Mouse (Mus musculus): Measurements from ENCODE around the gene Shf. TPM values are rescaled to one million over a fixed set of nuclear protein-coding genes. Genes with fewer than 3 reads are reported as not detected.
A peak's percentile ranks its signal among the peaks of the same experiment; 100 is the strongest.

Shf gene
- polyA plus RNA-seq, 1 experiment from 2014 or later: 17.9 TPM

GRCm38 (mm10) chr2:122317384-122317783, 51.6 kb downstream of the Shf start:
- H3K4me1 ChIP-seq (replicated peaks; ENCODE audit: control insufficient read depth, insufficient read depth, low read length): peaks cover 9% of the 10 kb centered on the region; the same call in 1 of the 2 replicates
- WGBS: 82% methylated on average over 4 of the region's 4 CpGs
- H3K4me2 ChIP-seq (replicated peaks): no peak overlapping the region
- no peaks in the 10 kb centered on the region for H3K36me3 ChIP-seq (replicated peaks; ENCODE audit: control insufficient read depth, insufficient read depth)
- no peak overlapping the region for H3K9ac ChIP-seq
- H3K4me3 ChIP-seq (replicated peaks; ENCODE audit: low read length): no peak overlapping the region
- no peak for DNase-seq (ENCODE audit: low spot score)
- no peak for ATAC-seq (ENCODE audit: low FRiP score)
- no peaks in the 10 kb centered on the region for H3K9me3 ChIP-seq (ENCODE audit: control insufficient read depth, low read length)
- peaks cover 32% of the 10 kb centered on the region for H3K27me3 ChIP-seq (ENCODE audit: control insufficient read depth, insufficient read depth, low read length)
- H3K27ac ChIP-seq: no peak overlapping the region

DNA sequence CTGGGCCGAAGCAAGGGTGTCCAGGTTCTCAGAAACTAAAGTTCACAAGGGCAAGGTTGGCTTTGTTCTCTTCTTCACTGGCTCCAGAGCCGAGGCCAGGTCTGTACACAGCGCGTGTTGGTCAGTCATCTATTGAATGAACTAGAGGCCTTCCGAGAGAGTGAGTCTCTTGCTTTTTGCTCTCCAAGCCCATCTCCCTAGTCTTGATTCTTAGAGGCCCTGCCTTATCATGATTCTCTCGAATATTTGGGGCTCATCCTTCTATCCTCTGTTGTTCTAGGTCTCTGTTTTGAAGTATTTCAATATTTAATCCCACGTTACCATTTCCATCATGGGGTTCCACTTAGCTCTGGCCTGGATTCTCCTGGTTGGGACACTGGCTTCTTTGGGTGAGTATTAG, 53.6 kb downstream of the Shf start, which contains the start of gene Duox1:
Gene Duox1, plus strand, starts transcription at position 301 of the 400 bp plus-strand sequence.
- Histone ChIP-seq H3K4me3 (replicated peaks; ENCODE audit: low read length) (no peak within 1 kb of the TSS), H3K27me3 (ENCODE audit: control insufficient read depth, insufficient read depth, low read length) (peaks cover 32% of the 10 kb centered on the region)
- no peak for ATAC-seq (ENCODE audit: low FRiP score)

DNA sequence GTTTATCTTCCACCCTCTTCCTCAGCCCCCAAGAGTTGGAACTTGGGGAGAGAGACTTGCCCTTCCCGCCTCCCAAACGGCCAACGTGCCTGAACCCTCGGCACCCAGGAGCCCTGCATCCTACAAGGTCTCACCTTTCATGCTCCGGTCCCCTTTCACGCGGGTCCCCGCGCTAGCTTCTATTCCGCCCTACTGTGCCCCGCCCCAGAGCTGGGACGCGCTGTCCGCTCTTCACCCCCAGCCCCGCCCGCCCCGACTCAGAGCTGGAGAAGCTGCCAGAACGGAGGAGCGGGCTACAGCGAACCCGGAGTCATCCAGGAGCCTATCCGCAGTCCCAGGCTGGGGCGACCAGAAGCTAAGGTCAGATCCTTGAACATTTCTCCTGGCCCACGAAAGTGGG, 55.4 kb downstream of the Shf start, which contains the start of gene Duoxa1:
Gene Duoxa1, minus strand, starts transcription at position 195 of the 400 bp plus-strand sequence.
- ATAC-seq (ENCODE audit: low FRiP score): no peak
- peaks cover 32% of the 10 kb centered on the region for H3K27me3 ChIP-seq (ENCODE audit: control insufficient read depth, insufficient read depth, low read length)
- no peak for DNase-seq (ENCODE audit: low spot score)
- peak within 1 kb of the TSS; percentile 19 for H3K4me3 ChIP-seq (replicated peaks; ENCODE audit: low read length)
- H3K27ac ChIP-seq: no peak within 1 kb of the TSS
- peaks cover 9% of the 10 kb centered on the region; the same call in 1 of the 2 replicates for H3K4me1 ChIP-seq (replicated peaks; ENCODE audit: control insufficient read depth, insufficient read depth, low read length)
- no peaks in the 10 kb centered on the region for H3K36me3 ChIP-seq (replicated peaks; ENCODE audit: control insufficient read depth, insufficient read depth)
- WGBS: 3% methylated on average over 24 of the region's 24 CpGs
- 0 out of 2 replicates have a peak within 1 kb of the TSS, but pooled peaks have one; percentile 8 for H3K9ac ChIP-seq
- no peaks in the 10 kb centered on the region for H3K9me3 ChIP-seq (ENCODE audit: control insufficient read depth, low read length)
- peak within 1 kb of the TSS; percentile 39 for H3K4me2 ChIP-seq (replicated peaks)

More for the DNA sequence above, 53.6 kb downstream of the Shf start, which contains the start of gene Duox1:
- no peaks in the 10 kb centered on the region for H3K36me3 ChIP-seq (replicated peaks; ENCODE audit: control insufficient read depth, insufficient read depth)
- DNase-seq (ENCODE audit: low spot score): no peak
- no peak within 1 kb of the TSS for H3K9ac ChIP-seq
- peaks cover 9% of the 10 kb centered on the region; the same call in 1 of the 2 replicates for H3K4me1 ChIP-seq (replicated peaks; ENCODE audit: control insufficient read depth, insufficient read depth, low read length)
- H3K4me2 ChIP-seq (replicated peaks): no peak within 1 kb of the TSS
- H3K27ac ChIP-seq: no peak within 1 kb of the TSS
- WGBS: 89% methylated on average over 7 of the region's 7 CpGs
- H3K9me3 ChIP-seq (ENCODE audit: control insufficient read depth, low read length): no peaks in the 10 kb centered on the region

- WGBS: 4% methylated on average over 27 of the region's 27 CpGs
- Histone ChIP-seq H3K9me3 (ENCODE audit: control insufficient read depth, low read length) (no peaks in the 10 kb centered on the region), H3K27ac (no peak overlapping the region), H3K36me3 (replicated peaks; ENCODE audit: control insufficient read depth, insufficient read depth) (no peaks in the 10 kb centered on the region), H3K4me3 (replicated peaks; ENCODE audit: low read length) (peak overlapping the region; percentile 19), H3K9ac (no peak overlapping the region), H3K27me3 (ENCODE audit: control insufficient read depth, insufficient read depth, low read length) (peaks cover 32% of the 10 kb centered on the region), H3K4me1 (replicated peaks; ENCODE audit: control insufficient read depth, insufficient read depth, low read length) (peaks cover 9% of the 10 kb centered on the region; the same call in 1 of the 2 replicates), H3K4me2 (replicated peaks) (peak overlapping the region; percentile 39)
- 0 out of 2 replicates have a peak, but pooled peaks have one; percentile 31 for ATAC-seq (ENCODE audit: low FRiP score)
- peak; percentile 80 for DNase-seq (ENCODE audit: low spot score)
Measured at GRCm38 (mm10) chr2:122312722-122313417, 56.1 kb downstream of the Shf start.

- WGBS: 42% methylated on average over 2 of the region's 2 CpGs
- no peak overlapping the region for H3K4me2 ChIP-seq (replicated peaks)
- no peak overlapping the region for H3K27ac ChIP-seq
- H3K4me3 ChIP-seq (replicated peaks; ENCODE audit: low read length): no peak overlapping the region
- H3K9me3 ChIP-seq (ENCODE audit: control insufficient read depth, low read length): no peaks in the 10 kb centered on the region
- ATAC-seq (ENCODE audit: low FRiP score) (no peak), DNase-seq (ENCODE audit: low spot score) (no peak)
- no peaks in the 10 kb centered on the region for H3K36me3 ChIP-seq (replicated peaks; ENCODE audit: control insufficient read depth, insufficient read depth)
- peaks cover 33% of the 10 kb centered on the region for H3K27me3 ChIP-seq (ENCODE audit: control insufficient read depth, insufficient read depth, low read length)
- no peak overlapping the region for H3K9ac ChIP-seq
- H3K4me1 ChIP-seq (replicated peaks; ENCODE audit: control insufficient read depth, insufficient read depth, low read length): peaks cover 9% of the 10 kb centered on the region; the same call in 1 of the 2 replicates
Measured at GRCm38 (mm10) chr2:122311561-122311960, 57.4 kb downstream of the Shf start.

DNA sequence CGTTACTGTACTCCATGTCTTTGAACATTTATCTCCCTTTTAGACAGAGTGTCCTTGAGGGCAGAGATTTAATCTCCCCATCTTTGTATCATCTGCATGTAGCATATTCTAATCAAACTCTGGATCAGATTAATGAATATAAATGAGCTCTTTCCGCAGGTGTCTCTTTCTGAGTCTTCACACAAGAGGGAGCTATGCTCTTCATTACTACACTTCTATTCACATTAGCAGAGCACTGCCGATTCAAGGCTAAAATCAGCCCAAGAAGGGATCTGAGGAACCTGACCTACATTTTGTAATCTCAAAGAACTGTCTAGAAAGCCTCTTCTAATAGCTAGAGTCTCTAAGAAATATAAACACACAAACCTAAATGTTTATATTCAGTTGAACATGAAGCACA, 59.3 kb downstream of the Shf start:
- no peak overlapping the region for H3K27ac ChIP-seq
- ATAC-seq (ENCODE audit: low FRiP score) (no peak), DNase-seq (ENCODE audit: low spot score) (peak; percentile 50)
- H3K9me3 ChIP-seq (ENCODE audit: control insufficient read depth, low read length): no peaks in the 10 kb centered on the region
- H3K9ac ChIP-seq: no peak overlapping the region
- no peaks in the 10 kb centered on the region for H3K36me3 ChIP-seq (replicated peaks; ENCODE audit: control insufficient read depth, insufficient read depth)
- H3K4me1 ChIP-seq (replicated peaks; ENCODE audit: control insufficient read depth, insufficient read depth, low read length): peaks cover 9% of the 10 kb centered on the region; the same call in 1 of the 2 replicates
- H3K4me2 ChIP-seq (replicated peaks): no peak overlapping the region
- H3K27me3 ChIP-seq (ENCODE audit: control insufficient read depth, insufficient read depth, low read length): peaks cover 34% of the 10 kb centered on the region
- H3K4me3 ChIP-seq (replicated peaks; ENCODE audit: low read length): no peak overlapping the region
- 27% methylated on average over 3 of the region's 3 CpGs for WGBS

DNA sequence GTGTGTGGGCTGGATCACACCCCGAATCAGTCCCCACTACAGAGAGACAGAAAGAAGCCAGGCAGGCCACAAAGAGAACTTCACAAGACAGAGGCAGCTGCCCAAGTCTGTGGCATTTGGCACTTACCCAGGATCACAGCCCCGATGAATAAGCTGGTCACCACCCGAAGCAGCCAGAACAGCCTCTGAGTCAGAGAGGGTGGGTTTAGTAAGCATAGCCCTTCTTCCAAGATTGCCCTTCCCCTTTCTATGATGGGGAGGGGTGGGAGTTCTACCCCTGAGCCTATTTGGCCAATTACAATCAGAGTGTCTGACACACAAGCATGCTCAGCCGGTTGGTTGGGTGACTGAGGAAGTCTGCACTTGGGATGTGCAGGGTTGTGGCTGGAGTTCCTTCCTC, 62.8 kb downstream of the Shf start:
- peaks cover 47% of the 10 kb centered on the region for H3K27me3 ChIP-seq (ENCODE audit: control insufficient read depth, insufficient read depth, low read length)
- no peak for DNase-seq (ENCODE audit: low spot score)
- H3K9ac ChIP-seq: no peak overlapping the region

GRCm38 (mm10) chr2:122305097-122305892, 63.7 kb downstream of the Shf start:
- Histone ChIP-seq H3K4me3 (replicated peaks; ENCODE audit: low read length) (no peak overlapping the region), H3K27me3 (ENCODE audit: control insufficient read depth, insufficient read depth, low read length) (peaks cover 56% of the 10 kb centered on the region), H3K9me3 (ENCODE audit: control insufficient read depth, low read length) (no peaks in the 10 kb centered on the region), H3K9ac (no peak overlapping the region), H3K27ac (no peak overlapping the region), H3K4me2 (replicated peaks) (no peak overlapping the region), H3K4me1 (replicated peaks; ENCODE audit: control insufficient read depth, insufficient read depth, low read length) (peaks cover 13% of the 10 kb centered on the region; the same call in 1 of the 2 replicates), H3K36me3 (replicated peaks; ENCODE audit: control insufficient read depth, insufficient read depth) (no peaks in the 10 kb centered on the region)
- DNase-seq (ENCODE audit: low spot score) (no peak), ATAC-seq (ENCODE audit: low FRiP score) (no peak)
- WGBS: 87% methylated on average over 16 of the region's 16 CpGs

More for the DNA sequence above, 62.8 kb downstream of the Shf start:
- H3K9me3 ChIP-seq (ENCODE audit: control insufficient read depth, low read length): no peaks in the 10 kb centered on the region
- H3K36me3 ChIP-seq (replicated peaks; ENCODE audit: control insufficient read depth, insufficient read depth): no peaks in the 10 kb centered on the region
- H3K4me1 ChIP-seq (replicated peaks; ENCODE audit: control insufficient read depth, insufficient read depth, low read length): peaks cover 10% of the 10 kb centered on the region; the same call in 1 of the 2 replicates
- no peak overlapping the region for H3K4me3 ChIP-seq (replicated peaks; ENCODE audit: low read length)
- WGBS: 46% methylated on average over 4 of the region's 4 CpGs
- ATAC-seq (ENCODE audit: low FRiP score): peak; percentile 32; the same call in 1 of the 2 replicates
- no peak overlapping the region for H3K27ac ChIP-seq
- no peak overlapping the region for H3K4me2 ChIP-seq (replicated peaks)

DNA sequence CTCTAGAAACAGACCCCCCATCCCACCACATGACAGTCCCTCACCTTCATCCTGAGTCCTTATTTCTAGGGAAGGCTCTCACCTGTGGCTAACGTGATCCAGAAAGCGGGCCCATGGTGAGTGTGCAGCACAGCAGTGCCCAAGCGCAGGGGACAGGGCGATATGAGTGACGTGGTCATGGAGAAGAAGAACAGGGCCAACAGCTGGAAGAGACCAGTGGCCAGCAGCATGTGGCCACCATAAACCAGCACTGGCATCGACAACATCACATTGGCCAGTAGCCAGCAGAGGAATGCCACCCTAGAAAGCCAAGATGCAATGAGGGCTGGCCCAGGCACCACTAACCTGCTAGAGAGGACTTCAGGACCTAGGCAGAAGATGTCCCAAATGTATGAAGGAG, 64.4 kb downstream of the Shf start:
- WGBS: 89% methylated on average over 6 of the region's 6 CpGs
- no peak overlapping the region for H3K9ac ChIP-seq
- ATAC-seq (ENCODE audit: low FRiP score): no peak
- no peaks in the 10 kb centered on the region for H3K9me3 ChIP-seq (ENCODE audit: control insufficient read depth, low read length)
- H3K27me3 ChIP-seq (ENCODE audit: control insufficient read depth, insufficient read depth, low read length): peaks cover 63% of the 10 kb centered on the region
- H3K4me1 ChIP-seq (replicated peaks; ENCODE audit: control insufficient read depth, insufficient read depth, low read length): peaks cover 13% of the 10 kb centered on the region; the same call in 1 of the 2 replicates
- no peak overlapping the region for H3K27ac ChIP-seq
- H3K4me3 ChIP-seq (replicated peaks; ENCODE audit: low read length): no peak overlapping the region
- no peak for DNase-seq (ENCODE audit: low spot score)
- no peaks in the 10 kb centered on the region for H3K36me3 ChIP-seq (replicated peaks; ENCODE audit: control insufficient read depth, insufficient read depth)
- H3K4me2 ChIP-seq (replicated peaks): no peak overlapping the region
